Mouse (Mus musculus) cerebellum, adult 2 months (tissue): ENCODE data around the gene Cbr3.

ENCODE experiments used
- CTCF ChIP-seq: fragments of 200-500 bp; IDR thresholded peaks from 2 replicates; pipeline ENCODE4 v1.5.1; 2011; ENCODE audit warnings: low read depth, mild to moderate bottlenecking, control low read depth, low read length, moderate library complexity, borderline replicate concordance; ENCODE audit not compliant: insufficient read depth
- POLR2A ChIP-seq: fragments of 200-500 bp; IDR thresholded peaks from 2 replicates; pipeline ENCODE4 v1.6.1; 2011; ENCODE audit warnings: low read length, control low read depth, borderline replicate concordance; ENCODE audit not compliant: insufficient read depth

DNA sequence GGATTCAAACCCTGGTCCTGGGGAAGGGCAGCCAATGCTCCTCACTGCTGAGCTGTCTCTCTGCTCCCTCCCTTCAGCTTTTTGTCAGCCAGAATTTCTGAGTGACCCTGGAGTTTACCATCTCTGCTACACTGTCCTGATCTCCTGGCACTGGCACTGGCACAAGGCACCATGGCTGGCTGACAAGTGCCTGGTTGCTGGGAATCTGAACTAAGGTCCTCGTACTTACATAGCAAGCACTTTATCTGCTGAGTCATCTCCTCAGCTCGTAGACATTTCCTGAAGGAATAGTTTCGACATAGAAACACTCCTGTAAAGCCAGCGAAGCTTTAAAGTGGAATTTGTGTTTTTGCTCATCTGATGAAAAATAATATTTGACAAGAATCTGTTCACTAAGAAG, 39.0 kb upstream of the Cbr3 start:
- TF ChIP-seq POLR2A (no peak), CTCF (no peak)
